Mouse (Mus musculus) adrenal gland (tissue): Measurements from ENCODE around the gene Spata31d1d.
"Not testable (repeated sequence)": the region's sequence is repeated elsewhere in the genome, so short reads cannot be mapped to it uniquely, and the experiment has no call there.

ENCODE experiments used
- intact Hi-C: fragments of 180-260 bp; cut with DNase I; formaldehyde crosslinking; loops from one replicate; pipeline ENCODE4 v1.15.1; 2025
- long read RNA-seq, 2 experiments: library from polyadenylated mRNA; unstranded; transcript quantifications; one replicate each; pipeline ENCODE4 v2.0.0; 2020; ENCODE audit warnings: borderline replicate concordance in 1 of 2; ENCODE audit not compliant: insufficient replicate concordance in 1 of 2

The Spata31d1d gene
- long read RNA-seq, experiment 1 = 0 reads
- long read RNA-seq, experiment 2 = 0 reads

DNA sequence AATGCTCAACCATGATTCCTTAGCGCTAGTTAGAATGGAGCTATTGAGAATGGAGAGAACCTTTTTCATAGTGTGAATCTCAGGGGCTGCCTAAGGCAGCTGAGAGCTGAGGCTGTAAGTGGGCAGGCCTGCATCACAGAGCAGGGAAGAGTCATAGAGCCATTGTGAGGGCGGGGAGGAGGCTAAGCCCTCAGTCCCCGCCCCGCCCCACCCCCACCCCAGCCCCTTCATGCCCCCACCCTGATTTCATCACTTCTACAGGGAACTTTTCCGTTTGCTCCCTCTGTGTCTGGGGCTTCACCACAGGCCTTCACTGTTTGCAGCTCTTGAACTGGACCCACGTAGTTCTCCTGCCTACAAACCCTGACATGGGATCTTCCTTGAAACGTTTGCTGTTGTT, at the start of gene Spata31d1d:
Gene Spata31d1d, minus strand, starts transcription at position 101 of the 400 bp plus-strand sequence.
- intact Hi-C loops = no loop called here

GRCm38 (mm10) chr13:59779744-59780264, 48.3 kb upstream of the Spata31d1d start:
- intact Hi-C loops = not testable (repeated sequence)

DNA sequence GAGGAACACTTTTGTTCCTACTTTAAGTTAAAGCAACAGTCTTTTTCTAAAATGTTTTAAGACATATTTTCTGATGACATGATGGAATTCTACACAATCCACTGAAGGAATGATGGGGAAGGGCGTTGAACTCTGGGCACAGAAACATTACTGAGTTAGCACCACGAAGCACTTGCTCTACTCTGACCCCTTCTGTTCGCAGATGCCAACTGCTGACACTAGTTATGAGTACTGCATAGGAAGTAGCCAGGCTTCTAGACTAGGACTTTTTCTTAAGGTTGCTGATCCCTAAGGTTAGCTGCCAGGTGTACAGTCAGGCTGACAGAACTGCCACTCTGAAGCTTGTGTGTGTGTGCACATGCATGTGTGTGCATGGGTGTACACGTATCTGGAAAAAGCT, 47.7 kb upstream of the Spata31d1d start:
- intact Hi-C loops = no loop called here

DNA sequence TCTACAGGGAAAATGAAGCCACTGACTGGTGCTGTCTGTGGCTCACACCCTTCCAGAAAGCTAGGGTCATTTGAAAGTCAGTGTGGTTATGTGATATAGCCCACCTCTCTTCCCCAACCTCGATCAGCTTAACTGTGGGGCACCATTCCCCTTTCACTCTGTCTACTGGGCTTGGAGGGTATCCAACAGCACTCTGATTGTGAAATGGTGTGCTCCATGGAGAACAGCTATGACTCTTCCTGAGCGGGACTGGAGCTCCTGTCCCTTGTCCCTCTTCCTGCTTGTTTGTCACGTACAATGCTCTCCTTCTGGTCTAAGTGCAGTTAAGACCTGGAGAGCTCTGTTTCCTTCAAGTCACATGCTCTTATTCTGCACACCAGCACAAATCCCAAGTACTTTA, 43.6 kb upstream of the Spata31d1d start:
- intact Hi-C loops = no loop called here

DNA sequence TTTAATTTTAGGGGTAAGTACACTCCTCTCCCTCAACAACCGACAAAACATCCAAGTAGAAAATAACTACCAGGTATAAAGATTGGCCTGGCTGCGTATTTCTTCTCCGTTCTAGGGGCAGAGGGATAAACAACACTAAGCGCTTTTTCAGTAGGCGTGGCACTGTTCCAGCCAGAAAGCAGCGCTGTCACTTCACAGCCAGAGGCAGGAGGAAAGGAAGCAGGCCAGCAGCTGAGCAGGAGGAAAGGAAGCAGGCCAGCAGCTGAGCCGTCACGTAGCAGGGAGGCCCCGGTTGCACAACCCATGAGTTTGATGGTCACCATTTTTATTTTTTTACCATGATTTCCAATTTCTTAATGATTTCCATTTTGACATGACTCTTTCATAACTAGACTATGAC, 39.7 kb upstream of the Spata31d1d start:
- intact Hi-C loops = no loop called here

GRCm38 (mm10) chr13:59770847-59771246, 39.3 kb upstream of the Spata31d1d start:
- intact Hi-C loops = no loop called here

DNA sequence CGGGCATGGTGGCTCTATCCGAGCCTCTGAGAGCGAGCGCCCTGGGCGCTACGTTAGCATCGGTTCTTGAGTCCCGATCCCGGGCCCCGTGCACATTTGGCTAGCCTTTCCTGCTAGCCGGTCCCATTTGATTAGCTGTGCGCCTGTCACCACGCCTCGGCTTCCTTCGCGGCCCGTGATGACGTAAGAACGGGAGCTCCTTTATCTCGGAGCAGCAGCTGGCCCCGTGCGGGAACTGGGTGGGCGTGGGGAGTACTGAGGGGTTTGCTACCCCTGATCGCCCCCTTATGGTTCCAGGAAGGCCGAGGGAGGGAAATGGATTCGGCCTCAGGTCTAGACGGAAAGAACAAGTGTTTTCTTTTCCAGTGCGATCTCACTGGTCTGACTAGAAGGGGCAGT, 38.6 kb upstream of the Spata31d1d start:
- intact Hi-C loops = no loop called here

GRCm38 (mm10) chr13:59769296-59770163, 38.0 kb upstream of the Spata31d1d start, which contains the start of gene Isca1:
TSS of gene Isca1 (minus strand) at chr13:59769810.
- intact Hi-C loops = loop anchor here (5.0 kb wide), 1 partner anchor 182 kb away; the partner anchor contains the start of genes Agtpbp1 and Naa35

GRCm38 (mm10) chr13:59768531-59768930, 37.0 kb upstream of the Spata31d1d start:
- intact Hi-C loops = loop anchor here (5.0 kb wide), 1 partner anchor 181 kb away; the partner anchor contains the start of genes Agtpbp1 and Naa35

GRCm38 (mm10) chr13:59766786-59767515, 35.4 kb upstream of the Spata31d1d start:
- intact Hi-C loops = loop anchor here (5.0 kb wide), 1 partner anchor 180 kb away; the partner anchor contains the start of genes Agtpbp1 and Naa35

GRCm38 (mm10) chr13:59762791-59763190, 31.2 kb upstream of the Spata31d1d start:
- intact Hi-C loops = no loop called here

GRCm38 (mm10) chr13:59756906-59757305, 25.4 kb upstream of the Spata31d1d start:
- intact Hi-C loops = no loop called here

DNA sequence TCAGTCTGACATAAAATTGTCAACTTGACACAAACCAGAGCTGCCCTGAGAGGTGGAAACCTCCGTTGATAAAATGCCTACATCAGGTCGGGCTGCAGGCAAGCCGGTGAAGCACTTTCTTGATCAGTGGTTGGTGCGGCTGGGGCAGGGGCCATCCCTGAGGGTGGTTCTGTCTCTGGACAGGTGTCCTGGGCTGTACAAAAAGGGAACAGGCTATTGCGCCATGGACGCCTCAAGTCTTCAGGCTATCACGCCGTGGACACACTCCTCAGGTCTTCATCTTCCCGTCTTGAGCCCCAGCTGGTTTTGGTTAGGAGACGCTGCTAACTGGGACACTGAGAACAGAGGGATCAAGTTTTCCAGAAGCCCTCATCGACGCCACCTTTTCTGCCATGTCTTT, 18.8 kb upstream of the Spata31d1d start:
- intact Hi-C loops = no loop called here

GRCm38 (mm10) chr13:59746711-59747110, 15.2 kb upstream of the Spata31d1d start, which contains the start of gene 1700014D04Rik:
TSS of gene 1700014D04Rik (minus strand) at chr13:59746752.
- intact Hi-C loops = no loop called here

DNA sequence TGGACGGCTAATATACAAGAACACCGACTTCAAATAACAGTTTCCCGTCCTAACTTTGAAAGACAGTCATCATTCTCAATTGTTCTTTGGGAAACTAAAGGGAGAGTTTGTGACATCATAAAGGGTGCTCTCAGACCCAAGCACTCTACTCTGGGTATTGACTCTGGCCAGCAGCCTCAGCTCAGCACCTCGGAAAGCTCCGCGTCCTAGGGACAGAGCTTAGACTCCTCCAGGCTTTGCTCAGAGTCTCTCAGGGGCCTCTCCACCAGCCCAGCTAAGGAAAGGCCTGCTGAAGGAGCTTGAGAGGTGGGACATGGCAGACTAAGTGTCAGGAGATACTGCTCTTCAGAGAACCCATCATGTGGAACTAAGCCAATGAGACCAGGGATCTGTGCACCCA, 14.6 kb upstream of the Spata31d1d start:
- intact Hi-C loops = no loop called here

DNA sequence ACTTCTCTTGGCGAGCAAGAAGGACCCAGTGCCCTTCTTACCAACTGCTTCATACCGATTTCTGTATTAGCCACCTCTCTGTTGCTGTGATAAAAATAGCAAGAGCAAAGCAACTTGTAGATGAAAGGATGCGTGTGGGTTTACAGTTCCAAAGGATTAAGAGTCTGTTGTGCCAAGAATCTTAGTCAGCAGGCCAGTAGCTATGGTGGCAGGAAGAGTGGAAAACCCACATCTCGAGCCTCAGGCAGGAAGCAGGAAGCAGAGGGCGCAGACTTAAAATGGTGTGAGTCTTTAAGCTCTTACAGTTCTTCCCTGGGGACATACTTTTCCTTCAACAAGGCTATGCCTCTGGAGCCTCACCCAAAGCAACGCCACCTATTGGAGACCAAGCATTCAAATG, 13.9 kb upstream of the Spata31d1d start:
- intact Hi-C loops = no loop called here

GRCm38 (mm10) chr13:59741697-59742096, 10.1 kb upstream of the Spata31d1d start:
- intact Hi-C loops = no loop called here

- intact Hi-C loops = no loop called here
These were observed 9.5 kb upstream of the Spata31d1d start for GRCm38 (mm10) chr13:59741096-59741495.

DNA sequence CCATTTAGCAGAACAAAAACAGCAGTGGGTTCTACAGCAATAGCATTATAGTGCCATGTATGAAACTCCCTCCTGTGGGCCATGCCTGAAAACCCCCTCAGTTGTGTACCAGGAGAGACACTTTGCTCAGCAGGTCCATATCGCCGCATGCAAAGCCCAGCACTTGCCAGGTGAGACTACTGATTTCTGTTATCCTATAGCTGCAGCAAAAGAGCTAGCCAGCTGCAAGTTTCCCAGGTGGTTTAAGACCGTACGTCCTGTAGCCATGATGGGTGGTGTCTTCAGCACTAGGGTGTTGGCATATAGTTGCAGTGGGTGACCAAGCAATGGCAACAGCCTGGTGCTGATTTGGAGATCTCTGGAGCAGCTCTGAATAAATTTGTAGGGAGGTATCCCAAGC, 7.8 kb upstream of the Spata31d1d start:
- intact Hi-C loops = no loop called here

GRCm38 (mm10) chr13:59738455-59738854, 6.9 kb upstream of the Spata31d1d start:
- intact Hi-C loops = no loop called here

DNA sequence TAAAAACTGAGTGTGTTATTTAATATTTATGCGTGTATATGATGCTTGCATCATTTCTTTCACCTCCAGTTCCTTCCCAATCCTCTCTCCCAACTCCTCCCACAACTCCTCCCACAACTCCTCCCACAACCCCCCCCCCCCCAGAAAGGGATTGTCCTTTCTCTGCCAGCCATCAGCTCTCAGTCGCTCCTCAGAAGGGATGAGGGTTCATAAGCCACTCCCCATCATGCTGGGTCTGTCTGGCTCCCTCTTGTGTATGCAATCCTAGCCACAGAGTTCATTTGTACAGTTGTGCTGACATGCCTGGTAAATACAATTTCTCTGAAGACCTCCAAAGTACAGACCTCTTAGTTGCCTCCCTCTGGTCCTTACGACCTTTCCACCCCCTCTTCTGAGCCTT, 3.6 kb upstream of the Spata31d1d start:
- intact Hi-C loops = no loop called here

DNA sequence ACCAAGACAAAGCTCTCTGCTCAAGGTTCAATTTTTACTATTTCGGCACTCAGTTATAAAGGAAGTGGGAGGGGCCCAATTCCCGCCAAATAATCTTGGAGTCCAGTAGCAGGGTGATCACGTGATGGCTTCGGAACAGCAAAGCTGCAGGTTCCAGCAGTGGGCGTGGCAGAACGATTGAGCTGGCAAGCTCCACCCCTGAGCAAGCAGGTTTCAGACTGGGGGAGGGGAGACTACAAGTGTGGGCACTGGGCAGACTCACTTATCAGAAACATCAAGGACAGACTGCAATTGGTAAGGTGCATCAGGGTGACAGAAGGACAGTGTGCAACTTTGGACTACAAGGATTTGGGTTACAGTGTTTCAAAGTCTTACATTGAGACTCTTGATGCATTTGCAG, 2.8 kb upstream of the Spata31d1d start:
- intact Hi-C loops = not testable (repeated sequence)
